Mouse (Mus musculus): ENCODE results near the gene Ank2. TPM values are rescaled to one million over a fixed set of nuclear protein-coding genes. Genes with fewer than 3 reads are reported as not detected.

Gene Ank2
- polyA plus RNA-seq, 1 experiment from 2014 or later, result 37.3 TPM

DNA sequence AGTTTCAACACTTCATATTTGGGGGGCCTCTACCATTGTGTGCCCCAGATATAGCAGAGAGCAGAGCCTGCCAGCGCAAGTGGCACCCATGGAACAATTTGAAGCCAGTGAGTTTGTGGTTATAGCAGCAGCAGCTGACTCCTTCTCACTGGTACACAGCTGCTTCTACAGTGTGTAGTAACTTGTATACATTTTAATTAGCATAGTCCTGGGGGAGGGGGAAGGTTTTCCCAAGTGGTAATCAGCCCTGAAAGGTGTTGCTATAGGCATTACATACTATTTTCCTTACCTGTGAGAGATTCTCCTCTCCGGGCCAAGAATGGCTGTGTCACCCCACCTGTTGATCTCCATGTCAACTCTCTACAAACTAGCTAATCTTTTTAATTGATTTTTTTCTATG lies 182.4 kb downstream of the Ank2 start:
- H3K4me3 ChIP-seq, result no peak overlapping the region
- ATAC-seq (replicated peaks; ENCODE audit: insufficient number of reproducible peaks, insufficient read depth, low FRiP score, low read depth), result no peak
- WGBS, result 90% methylated on average over 2 of the region's 2 CpGs
- no peaks in the 10 kb centered on the region for H3K36me3 ChIP-seq
- no peak overlapping the region for H3K4me2 ChIP-seq
- no peaks in the 10 kb centered on the region for H3K27me3 ChIP-seq
- no peaks in the 10 kb centered on the region for H3K9me3 ChIP-seq (replicated peaks)
- H3K9ac ChIP-seq, result no peak overlapping the region
- H3K4me1 ChIP-seq (replicated peaks), result no peaks in the 10 kb centered on the region
- H3K27ac ChIP-seq, result no peak overlapping the region

DNA sequence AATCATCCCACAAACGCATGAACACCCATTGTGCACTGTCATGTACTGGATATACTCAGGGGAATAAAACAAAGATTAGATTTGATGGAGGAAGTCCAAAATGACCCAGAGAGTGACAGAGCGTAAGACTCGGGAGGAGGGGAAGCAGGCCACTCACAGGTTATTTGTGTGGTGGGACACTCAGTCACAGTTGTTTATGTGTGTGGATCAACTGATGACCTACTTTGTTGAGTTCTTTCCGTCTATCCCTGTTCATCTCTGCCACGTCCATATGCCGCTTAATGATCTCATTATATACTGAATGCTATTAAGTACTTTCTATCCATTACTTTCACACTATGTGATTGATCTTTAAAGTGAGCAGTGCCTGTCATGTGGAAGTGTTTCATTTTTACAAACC lies 187.6 kb downstream of the Ank2 start:
- Histone ChIP-seq H3K36me3 (no peaks in the 10 kb centered on the region), H3K9me3 (replicated peaks) (no peaks in the 10 kb centered on the region), H3K4me1 (replicated peaks) (no peaks in the 10 kb centered on the region), H3K27me3 (no peaks in the 10 kb centered on the region), H3K4me3 (no peak overlapping the region), H3K27ac (no peak overlapping the region), H3K4me2 (no peak overlapping the region), H3K9ac (no peak overlapping the region)
- 75% methylated on average over 6 of the region's 6 CpGs for WGBS
- ATAC-seq (replicated peaks; ENCODE audit: insufficient number of reproducible peaks, insufficient read depth, low FRiP score, low read depth), result no peak

DNA sequence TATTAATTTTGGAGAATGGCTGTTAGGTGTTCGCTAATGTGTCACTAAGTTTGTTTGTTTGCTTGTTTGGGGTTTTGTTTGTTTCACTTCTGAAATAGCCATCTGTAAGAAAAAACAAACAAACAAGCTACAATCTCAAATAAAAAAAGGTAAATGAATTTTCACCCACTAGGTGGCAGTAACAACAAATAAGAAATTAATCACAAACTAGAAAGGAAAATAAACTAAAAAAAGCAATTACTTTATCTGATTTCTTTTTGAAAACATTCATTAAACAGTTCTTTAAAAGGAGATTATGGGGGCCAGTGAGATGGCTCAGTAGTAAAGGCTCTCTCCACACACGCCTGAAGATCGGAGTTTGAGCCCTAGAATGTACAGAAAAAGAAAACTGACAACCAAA lies 189.1 kb downstream of the Ank2 start:
- Histone ChIP-seq H3K4me3 (no peak overlapping the region), H3K36me3 (no peaks in the 10 kb centered on the region), H3K4me1 (replicated peaks) (no peaks in the 10 kb centered on the region), H3K27me3 (no peaks in the 10 kb centered on the region), H3K9me3 (replicated peaks) (no peaks in the 10 kb centered on the region), H3K27ac (no peak overlapping the region), H3K4me2 (no peak overlapping the region), H3K9ac (no peak overlapping the region)
- WGBS, result 71% methylated on average over 3 of the region's 3 CpGs
- no peak for ATAC-seq (replicated peaks; ENCODE audit: insufficient number of reproducible peaks, insufficient read depth, low FRiP score, low read depth)

DNA sequence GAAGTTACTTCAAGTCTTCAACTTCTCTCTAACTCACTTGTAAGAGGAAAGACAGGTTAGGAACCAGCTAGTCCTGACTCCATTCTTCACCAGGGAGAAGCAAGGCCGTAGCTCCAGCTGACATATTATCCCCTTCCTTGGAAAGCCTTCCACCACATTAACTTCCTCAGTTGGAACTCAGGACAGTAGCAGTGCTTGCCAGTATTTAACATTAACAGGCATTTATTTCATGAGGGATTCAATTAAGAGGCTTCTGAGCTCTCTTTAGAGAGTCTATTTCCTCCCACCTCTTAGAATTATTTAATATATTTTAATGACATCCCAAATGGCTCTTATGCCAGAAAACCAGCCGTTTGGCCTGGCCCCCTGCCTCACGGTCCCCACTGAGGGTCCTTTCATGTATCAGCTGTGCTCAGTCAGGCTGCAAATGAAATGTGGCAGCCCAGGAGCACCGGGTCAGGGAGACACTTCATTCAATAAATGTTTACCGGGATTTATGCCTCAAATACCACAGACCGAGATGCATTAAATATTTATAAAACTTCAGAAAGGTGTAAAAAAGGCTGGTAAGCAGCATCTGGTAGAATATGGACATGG lies 195.1 kb downstream of the Ank2 start:
- H3K27ac ChIP-seq, result no peak overlapping the region
- WGBS, result 72% methylated on average over 6 of the region's 6 CpGs
- H3K4me1 ChIP-seq (replicated peaks), result no peaks in the 10 kb centered on the region
- no peaks in the 10 kb centered on the region for H3K9me3 ChIP-seq (replicated peaks)
- no peak for ATAC-seq (replicated peaks; ENCODE audit: insufficient number of reproducible peaks, insufficient read depth, low FRiP score, low read depth)
- no peak overlapping the region for H3K9ac ChIP-seq
- no peaks in the 10 kb centered on the region for H3K27me3 ChIP-seq
- H3K4me2 ChIP-seq, result no peak overlapping the region
- H3K4me3 ChIP-seq, result no peak overlapping the region
- no peaks in the 10 kb centered on the region for H3K36me3 ChIP-seq

DNA sequence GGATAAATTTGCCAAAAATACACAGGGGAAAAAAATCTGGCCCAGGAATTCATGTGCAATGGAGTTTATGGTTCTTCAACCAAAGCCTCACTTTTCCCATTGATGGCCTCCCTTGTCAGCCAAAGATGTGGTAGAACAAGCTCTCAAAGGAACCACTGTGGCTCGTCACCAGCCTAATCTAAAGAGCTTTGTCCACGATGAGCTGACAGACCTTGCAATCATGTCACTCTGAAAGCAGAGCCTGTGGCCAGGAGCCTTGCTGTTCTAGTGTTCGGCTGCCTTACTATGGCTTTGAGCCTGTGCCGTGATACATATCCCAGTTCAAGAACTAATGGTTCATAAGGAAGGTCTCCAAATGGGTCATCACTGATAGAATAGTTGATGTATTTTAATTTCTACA lies 196.1 kb downstream of the Ank2 start:
- Histone ChIP-seq H3K4me3 (no peak overlapping the region), H3K27ac (no peak overlapping the region), H3K9ac (no peak overlapping the region), H3K36me3 (no peaks in the 10 kb centered on the region), H3K9me3 (replicated peaks) (no peaks in the 10 kb centered on the region), H3K4me1 (replicated peaks) (no peaks in the 10 kb centered on the region), H3K4me2 (no peak overlapping the region), H3K27me3 (no peaks in the 10 kb centered on the region)
- WGBS, result 59% methylated on average over 4 of the region's 4 CpGs
- no peak for ATAC-seq (replicated peaks; ENCODE audit: insufficient number of reproducible peaks, insufficient read depth, low FRiP score, low read depth)

DNA sequence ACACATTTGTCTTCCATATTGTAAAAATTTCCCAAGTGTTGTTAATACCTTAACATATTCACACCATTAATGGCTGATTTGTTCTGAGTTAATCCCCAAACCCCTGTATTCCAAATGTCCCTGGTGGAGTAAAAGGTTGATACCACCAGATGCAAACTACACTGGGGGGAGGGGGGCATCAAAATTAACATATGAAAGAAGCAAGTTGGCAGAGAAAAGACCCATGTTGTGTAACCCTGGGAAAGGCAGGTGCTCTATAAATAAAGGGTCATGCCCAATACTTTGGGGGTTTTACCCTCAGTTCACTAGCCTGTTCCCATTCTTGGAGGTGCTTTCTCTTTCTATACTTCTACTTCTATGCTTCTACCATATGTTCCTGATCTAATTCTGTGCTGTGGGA lies 198.4 kb downstream of the Ank2 start:
- no peak for ATAC-seq (replicated peaks; ENCODE audit: insufficient number of reproducible peaks, insufficient read depth, low FRiP score, low read depth)
- Histone ChIP-seq H3K4me3 (no peak overlapping the region), H3K9me3 (replicated peaks) (no peaks in the 10 kb centered on the region), H3K9ac (no peak overlapping the region), H3K4me1 (replicated peaks) (peaks cover 4% of the 10 kb centered on the region; the same call in 1 of the 2 replicates), H3K27ac (no peak overlapping the region), H3K27me3 (no peaks in the 10 kb centered on the region), H3K4me2 (no peak overlapping the region), H3K36me3 (no peaks in the 10 kb centered on the region)

DNA sequence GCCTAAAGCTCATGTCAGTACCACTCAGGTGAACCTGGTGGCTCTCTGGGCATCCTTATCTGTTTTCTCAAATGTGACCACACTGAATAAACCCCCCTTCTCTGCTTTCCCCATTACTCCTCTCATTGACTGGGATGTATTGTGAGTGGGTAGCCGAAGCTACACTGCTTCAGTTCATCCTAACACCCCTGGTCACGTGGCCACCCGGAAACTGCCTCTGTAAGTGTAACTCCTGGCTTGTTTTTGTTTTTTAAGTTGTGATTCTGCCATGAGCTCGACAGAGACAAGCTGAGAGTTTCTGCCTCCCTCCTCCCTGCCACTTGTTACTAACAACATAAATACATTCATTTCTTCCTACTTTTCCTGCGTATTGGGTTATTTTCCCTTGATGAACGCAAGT lies 203.2 kb downstream of the Ank2 start:
- no peak for ATAC-seq (replicated peaks; ENCODE audit: insufficient number of reproducible peaks, insufficient read depth, low FRiP score, low read depth)
- Histone ChIP-seq H3K27ac (no peak overlapping the region), H3K4me2 (0 out of 2 replicates have a peak overlapping the region, but pooled peaks have one; percentile 7), H3K4me1 (replicated peaks) (peaks cover 4% of the 10 kb centered on the region; the same call in 1 of the 2 replicates), H3K9me3 (replicated peaks) (no peaks in the 10 kb centered on the region), H3K36me3 (no peaks in the 10 kb centered on the region), H3K27me3 (no peaks in the 10 kb centered on the region), H3K4me3 (no peak overlapping the region), H3K9ac (no peak overlapping the region)
- 48% methylated on average over 6 of the region's 6 CpGs for WGBS

DNA sequence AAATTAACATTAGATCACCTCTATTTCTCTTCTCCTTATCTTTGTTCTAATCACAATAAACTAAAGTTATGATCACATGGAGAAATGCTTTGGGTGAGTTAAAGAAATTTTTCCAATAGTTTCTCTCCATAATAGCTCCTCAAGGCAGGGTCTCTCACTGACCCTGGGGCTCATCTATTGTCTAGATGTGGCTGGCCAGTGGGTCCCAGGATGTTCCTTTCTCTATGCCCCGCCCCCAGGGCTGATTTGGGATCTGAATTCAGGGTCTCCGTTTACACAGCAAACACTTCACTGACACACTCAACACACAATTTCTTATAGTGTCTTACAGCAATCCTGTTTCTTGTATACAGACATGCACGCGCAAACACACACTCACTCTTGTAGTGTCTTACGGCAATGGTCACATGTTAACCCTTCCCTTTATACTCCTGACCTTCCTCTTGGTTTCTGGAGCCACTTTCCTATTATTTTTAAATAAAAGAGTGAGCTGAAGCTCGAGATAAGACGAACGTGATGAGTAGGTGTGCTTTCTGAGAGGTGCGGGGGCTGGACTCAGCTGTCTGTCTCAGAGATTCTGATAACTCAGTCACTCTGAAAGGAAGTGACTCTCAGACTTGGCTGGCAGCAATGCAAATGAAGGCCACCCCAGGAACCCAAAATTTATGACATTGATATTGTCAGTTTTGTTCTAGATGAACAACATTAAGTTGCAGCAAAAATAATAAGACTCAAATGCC lies 204.4 kb downstream of the Ank2 start:
- H3K4me2 ChIP-seq, result no peak overlapping the region
- no peak overlapping the region for H3K4me3 ChIP-seq
- peaks cover 4% of the 10 kb centered on the region; the same call in 1 of the 2 replicates for H3K4me1 ChIP-seq (replicated peaks)
- no peaks in the 10 kb centered on the region for H3K27me3 ChIP-seq
- H3K9me3 ChIP-seq (replicated peaks), result no peaks in the 10 kb centered on the region
- 56% methylated on average over 9 of the region's 9 CpGs for WGBS
- H3K36me3 ChIP-seq, result no peaks in the 10 kb centered on the region
- H3K9ac ChIP-seq, result no peak overlapping the region
- ATAC-seq (replicated peaks; ENCODE audit: insufficient number of reproducible peaks, insufficient read depth, low FRiP score, low read depth), result no peak
- H3K27ac ChIP-seq, result no peak overlapping the region

DNA sequence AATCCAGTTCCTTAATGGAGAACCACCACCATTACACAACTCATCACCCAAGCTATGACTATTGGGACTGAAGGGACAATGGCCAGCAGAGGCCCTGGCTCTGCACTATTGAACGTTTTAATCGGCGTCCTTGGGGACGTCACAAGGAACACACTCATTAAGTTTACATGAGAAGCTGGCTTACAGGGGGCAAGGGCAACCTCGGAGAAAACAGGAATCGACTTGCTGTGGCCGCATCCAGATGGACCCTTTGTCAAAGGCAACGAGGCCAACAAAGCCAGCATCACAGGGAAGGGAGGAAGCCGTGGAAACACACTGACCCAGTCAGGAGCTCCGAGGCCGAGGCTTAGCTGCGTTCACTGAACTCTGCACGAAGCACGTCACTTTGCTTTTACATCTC lies 205.1 kb downstream of the Ank2 start:
- no peak overlapping the region for H3K9ac ChIP-seq
- no peak for ATAC-seq (replicated peaks; ENCODE audit: insufficient number of reproducible peaks, insufficient read depth, low FRiP score, low read depth)
- WGBS, result 88% methylated on average over 14 of the region's 14 CpGs

DNA sequence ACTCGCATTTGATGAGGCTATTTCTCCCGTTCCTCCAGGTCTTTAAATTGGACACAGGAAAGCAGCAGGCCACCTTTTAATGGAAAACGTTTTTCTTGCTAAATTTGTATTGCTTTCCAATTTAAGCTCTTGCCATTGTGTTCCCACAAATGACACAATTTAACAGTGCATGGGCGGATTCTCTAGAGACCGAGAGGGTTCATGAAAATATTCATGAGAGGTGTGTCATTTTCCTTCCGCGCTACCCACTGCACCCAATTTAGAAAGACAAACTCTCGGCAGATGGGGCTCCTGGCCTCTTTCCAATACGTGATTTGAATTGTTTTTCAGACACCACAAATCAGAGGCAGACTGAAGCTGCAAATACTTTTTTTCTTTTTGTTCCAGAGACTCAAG lies 205.7 kb downstream of the Ank2 start:
- H3K27ac ChIP-seq, result no peak overlapping the region
- no peak overlapping the region for H3K4me2 ChIP-seq
- H3K36me3 ChIP-seq, result no peaks in the 10 kb centered on the region
- no peaks in the 10 kb centered on the region for H3K9me3 ChIP-seq (replicated peaks)
- WGBS, result 81% methylated on average over 9 of the region's 9 CpGs
- peaks cover 4% of the 10 kb centered on the region; the same call in 1 of the 2 replicates for H3K4me1 ChIP-seq (replicated peaks)
- no peak for ATAC-seq (replicated peaks; ENCODE audit: insufficient number of reproducible peaks, insufficient read depth, low FRiP score, low read depth)
- no peaks in the 10 kb centered on the region for H3K27me3 ChIP-seq
- H3K9ac ChIP-seq, result no peak overlapping the region
- H3K4me3 ChIP-seq, result no peak overlapping the region

More for the DNA sequence above, 205.1 kb downstream of the Ank2 start:
- Histone ChIP-seq H3K27ac (no peak overlapping the region), H3K27me3 (no peaks in the 10 kb centered on the region), H3K9me3 (replicated peaks) (no peaks in the 10 kb centered on the region), H3K4me1 (replicated peaks) (peaks cover 4% of the 10 kb centered on the region; the same call in 1 of the 2 replicates), H3K4me3 (no peak overlapping the region), H3K4me2 (no peak overlapping the region), H3K36me3 (no peaks in the 10 kb centered on the region)

DNA sequence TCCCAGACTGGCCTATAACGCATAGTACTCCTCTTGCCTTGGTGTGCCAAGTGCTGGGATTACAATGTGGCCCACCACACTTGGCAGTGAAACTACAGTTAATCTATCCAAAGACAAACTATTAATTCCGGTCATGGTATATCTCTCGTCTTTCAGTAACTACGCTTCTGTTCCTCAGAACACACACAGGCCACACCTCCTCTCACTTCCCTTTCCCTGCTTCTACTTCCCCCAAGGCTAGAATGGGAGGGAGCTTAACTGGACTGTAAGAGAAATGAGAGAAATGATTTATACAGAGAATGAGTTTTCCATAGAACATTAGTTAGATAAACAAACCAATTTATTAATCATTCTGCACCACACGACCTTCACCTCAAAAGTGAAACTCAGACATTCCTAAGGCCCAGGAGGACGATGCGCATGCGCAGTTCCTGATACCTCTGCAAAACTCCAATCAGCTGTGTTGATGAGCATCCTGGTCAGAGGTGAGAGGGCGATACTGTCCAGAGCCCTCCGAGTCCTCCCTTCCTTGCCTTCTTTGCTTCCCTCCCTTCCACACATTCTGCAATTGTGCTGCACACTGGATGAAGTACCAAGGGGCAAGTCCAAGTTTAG lies 206.2 kb downstream of the Ank2 start:
- H3K4me3 ChIP-seq, result no peak overlapping the region
- no peaks in the 10 kb centered on the region for H3K27me3 ChIP-seq
- no peaks in the 10 kb centered on the region for H3K9me3 ChIP-seq (replicated peaks)
- no peak for ATAC-seq (replicated peaks; ENCODE audit: insufficient number of reproducible peaks, insufficient read depth, low FRiP score, low read depth)
- WGBS, result 79% methylated on average over 10 of the region's 10 CpGs
- H3K36me3 ChIP-seq, result no peaks in the 10 kb centered on the region
- no peak overlapping the region for H3K4me2 ChIP-seq
- no peak overlapping the region for H3K27ac ChIP-seq
- peaks cover 4% of the 10 kb centered on the region; the same call in 1 of the 2 replicates for H3K4me1 ChIP-seq (replicated peaks)
- H3K9ac ChIP-seq, result no peak overlapping the region

All from heart, embryonic 15.5 days (tissue).